Mouse (Mus musculus): ENCODE data around the gene Ch25h.

The Ch25h gene

GRCm38 (mm10) chr19:34474991-34475971 is at the start of gene Ch25h:
TSS of gene Ch25h (minus strand) at chr19:34475164.
- peak; percentile 32 for DNase-seq

- DNase-seq = no peak
Measured at GRCm38 (mm10) chr19:34524646-34525045, 49.7 kb upstream of the Ch25h start.

DNA sequence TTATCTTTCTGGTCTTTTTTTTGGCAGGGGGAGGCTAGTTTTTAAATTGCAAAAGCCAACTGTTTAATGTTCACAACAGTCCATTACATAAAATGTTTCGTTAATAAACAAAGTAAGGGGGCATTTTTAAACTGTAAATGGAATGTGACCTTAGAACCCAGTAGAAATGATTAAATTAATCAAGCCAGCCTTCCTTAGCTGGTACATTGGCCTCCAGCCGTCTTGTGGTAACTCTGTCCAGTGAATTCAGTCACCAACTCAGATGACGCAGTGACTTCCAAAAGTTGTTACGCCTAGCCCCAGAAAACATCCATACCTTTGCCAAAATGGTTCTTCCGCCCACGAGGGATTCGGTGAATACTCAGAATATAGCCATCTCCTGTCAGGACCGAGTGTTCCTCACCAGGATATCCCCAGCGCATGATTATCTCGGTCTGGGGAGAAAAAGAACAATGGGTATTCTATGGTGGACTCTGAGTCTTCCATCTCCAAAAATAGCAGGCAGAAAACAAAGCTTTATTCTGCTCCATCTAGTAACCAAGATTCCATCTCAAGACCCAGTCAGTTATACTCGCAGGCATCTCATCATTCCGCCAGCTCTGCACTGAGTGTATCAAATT is 48.3 kb upstream of the Ch25h start:
- no peak for DNase-seq

DNA sequence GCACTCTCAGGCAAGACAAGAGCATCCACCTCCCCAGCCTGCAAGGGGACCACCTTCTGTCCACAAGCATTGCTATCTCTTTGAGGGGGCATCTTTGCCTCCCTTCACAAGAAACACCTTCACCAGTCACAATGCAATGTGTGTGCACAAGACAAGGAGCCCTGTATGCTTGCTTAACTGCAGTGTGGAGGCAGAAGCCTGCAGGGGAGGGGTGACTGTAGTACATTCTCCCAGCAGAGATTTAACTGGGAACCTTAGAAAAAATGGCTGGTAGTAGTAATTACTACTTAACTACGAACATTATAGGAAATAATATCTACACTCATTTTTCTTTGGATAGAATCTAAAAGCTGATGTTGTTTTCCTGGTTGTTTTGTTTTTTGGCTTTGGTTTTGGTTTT is 47.0 kb upstream of the Ch25h start:
- no peak for DNase-seq

- DNase-seq = no peak
Measured at GRCm38 (mm10) chr19:34521361-34521760, 46.4 kb upstream of the Ch25h start.

GRCm38 (mm10) chr19:34520051-34520450 is 45.1 kb upstream of the Ch25h start:
- DNase-seq = no peak

DNA sequence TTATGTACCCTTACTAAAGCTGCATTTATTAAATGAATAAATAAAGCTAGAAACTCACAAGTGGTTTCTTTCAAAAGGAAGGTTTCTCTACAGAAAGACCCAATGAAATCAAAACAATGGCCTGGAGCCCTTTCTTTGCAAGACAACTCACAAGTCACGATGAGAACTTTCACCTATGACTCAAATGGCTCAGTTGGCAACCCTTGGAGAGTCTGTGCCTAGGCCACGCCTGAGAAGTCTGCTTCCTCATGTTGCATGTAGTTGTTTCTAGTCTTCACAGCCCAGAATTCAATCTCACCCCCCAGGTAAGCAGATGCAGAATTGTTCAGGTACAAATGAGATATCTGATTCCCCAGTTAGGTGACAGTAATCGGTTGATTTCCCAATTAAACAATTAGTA is 44.7 kb upstream of the Ch25h start:
- no peak for DNase-seq

DNA sequence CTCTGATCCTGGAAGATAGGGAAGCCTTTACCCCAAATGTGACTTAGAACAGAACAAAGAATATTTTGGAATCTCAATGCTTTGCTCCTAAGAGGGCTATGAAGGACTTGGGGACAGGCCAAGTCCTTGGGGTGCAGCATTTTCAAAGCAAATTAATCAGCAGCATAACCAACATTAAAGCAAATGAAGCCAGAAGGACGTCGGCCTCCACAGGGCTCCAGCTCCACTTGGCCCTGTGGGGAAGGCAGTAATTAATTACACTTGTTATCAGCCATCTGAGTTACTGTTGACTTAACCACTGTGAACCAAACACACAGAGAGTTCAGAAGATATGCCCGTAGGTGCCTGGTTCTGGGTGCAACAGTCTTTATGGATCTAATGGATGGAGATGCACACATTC is 43.8 kb upstream of the Ch25h start:
- DNase-seq = no peak

DNA sequence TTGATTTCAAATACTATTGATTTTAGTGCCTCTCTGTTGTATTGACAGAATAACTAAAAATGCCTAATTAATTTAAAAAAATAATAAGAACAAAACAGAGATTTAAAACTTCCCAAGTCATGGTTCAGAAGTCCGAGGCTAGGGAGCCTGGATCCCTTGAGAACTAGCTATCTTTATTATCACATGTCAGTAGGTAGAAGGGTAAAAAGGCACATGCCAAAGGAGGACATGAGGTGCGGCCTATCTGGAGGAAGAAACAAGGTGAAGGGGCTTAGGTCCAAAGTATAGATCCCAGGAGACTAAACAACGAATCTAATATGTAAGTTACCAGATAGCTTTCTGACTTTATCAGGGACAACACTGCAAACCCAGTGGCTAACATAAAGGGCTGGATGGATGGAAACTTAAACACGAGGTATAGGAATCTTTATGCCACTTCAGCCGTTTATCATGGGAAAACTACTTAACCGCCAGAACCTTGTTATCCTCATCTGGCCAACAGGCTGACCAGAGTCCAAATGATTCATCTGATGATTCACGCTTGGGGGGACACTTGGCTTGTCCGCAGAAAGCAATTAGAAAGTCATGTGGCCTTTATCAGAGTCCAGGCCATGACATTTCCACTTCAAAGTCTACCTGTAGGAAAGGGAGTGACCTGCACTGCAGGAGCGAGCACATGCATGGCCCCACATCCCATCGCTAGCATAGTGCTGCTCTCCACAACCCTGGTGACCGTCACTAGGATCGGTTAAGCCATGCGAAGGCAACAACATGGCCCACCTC is 43.0 kb upstream of the Ch25h start:
- no peak for DNase-seq

GRCm38 (mm10) chr19:34517197-34517596 is 42.2 kb upstream of the Ch25h start:
- no peak for DNase-seq

- DNase-seq = no peak
Measured at GRCm38 (mm10) chr19:34516346-34516745, 41.4 kb upstream of the Ch25h start.

- no peak for DNase-seq
Measured at GRCm38 (mm10) chr19:34515681-34516080, 40.7 kb upstream of the Ch25h start.

DNA sequence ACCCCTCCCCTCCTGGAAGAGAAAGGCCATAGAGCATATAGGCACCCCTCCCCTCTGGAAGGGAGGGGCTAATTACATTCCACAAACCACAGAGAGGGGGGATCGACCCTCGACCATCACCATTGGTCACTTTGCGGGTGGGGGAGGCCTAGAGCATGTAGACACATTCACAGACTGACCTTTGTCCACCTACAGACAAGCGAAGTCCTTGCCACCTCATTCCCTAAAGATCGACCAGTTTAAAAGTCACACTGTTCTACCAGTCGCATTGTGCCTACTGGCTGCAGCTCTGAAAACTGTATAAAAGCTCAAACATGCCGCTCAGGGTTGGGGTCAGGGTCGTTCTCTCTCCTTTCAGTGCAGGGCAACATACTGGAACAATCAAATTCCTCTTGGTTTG is 36.6 kb upstream of the Ch25h start:
- no peak for DNase-seq

DNA sequence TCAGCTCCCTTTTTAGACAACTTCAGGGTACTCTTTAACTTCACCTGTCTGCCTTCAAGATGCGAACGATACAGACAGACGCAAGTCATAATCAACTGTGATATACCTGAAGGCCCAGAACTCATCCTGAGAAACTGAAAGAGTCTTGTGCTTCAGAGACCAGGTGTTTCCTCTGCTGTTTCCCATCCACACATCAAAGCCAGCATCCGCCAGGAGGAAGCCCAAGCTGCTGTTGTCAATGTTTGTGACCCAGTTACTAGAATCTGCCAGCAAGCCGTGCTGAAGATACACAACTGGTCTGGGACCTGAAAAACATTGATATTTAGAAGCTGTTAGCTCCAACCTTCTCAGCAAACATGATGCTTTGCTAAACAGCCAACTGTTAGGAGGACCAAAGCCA is 35.8 kb upstream of the Ch25h start:
- DNase-seq = no peak

DNA sequence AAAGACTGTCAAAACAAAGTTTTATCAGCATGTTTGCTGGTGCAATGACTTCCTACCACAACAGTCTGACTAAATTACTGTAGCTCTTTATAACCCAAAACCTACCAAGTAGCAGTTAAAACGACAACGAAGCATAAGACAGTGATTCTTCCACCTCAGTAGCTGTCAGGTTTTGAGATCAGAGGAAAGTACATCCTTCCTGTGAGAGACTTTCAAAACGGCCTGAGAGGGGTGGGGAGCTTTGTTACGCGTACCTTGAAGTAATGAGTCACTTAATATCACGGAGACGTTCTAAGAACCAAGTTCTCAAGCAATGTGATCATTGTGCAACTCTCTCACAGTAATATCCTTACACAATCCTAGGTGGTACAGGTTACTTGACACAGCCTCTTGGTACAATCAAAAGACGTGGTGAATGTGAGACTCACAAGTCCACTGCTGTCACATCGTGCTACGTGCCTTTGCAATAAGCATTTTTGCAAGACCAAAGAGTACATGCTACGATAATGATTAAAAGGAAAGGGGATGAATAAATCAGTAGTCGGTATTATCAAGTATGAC is 30.3 kb upstream of the Ch25h start:
- DNase-seq = no peak

- DNase-seq = peak; percentile 29
Measured at GRCm38 (mm10) chr19:34500763-34501162, 25.8 kb upstream of the Ch25h start.

GRCm38 (mm10) chr19:34496353-34496752 is 21.4 kb upstream of the Ch25h start:
- no peak for DNase-seq

- no peak for DNase-seq
Measured at GRCm38 (mm10) chr19:34493859-34494258, 18.9 kb upstream of the Ch25h start.

DNA sequence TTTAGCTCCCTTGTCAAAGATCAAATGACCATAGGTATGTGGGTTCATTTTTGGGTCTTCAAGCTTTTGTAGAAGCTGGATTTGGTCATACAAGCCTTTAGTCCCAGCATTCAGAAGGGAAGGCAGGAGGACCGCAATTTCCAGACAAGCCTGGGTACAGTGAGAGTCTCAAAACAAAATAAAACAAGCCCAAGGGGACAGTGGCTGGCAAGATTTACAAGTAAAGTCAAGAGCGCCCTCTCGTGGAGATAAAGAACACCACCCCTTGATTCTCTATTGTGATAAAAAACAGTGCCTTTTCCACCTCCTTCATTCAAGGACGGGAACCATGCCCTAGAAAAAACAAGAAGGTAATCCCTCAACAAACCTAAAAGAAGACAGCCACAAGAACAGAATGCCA is 8.6 kb upstream of the Ch25h start:
- DNase-seq = no peak

- peak; percentile 37 for DNase-seq
Measured at GRCm38 (mm10) chr19:34474228-34474990, 555 bp downstream of the Ch25h start.

- no peak for DNase-seq
Measured at GRCm38 (mm10) chr19:34471703-34472102, 3.3 kb downstream of the Ch25h start.

- DNase-seq = no peak
Measured at GRCm38 (mm10) chr19:34468794-34469193, 6.2 kb downstream of the Ch25h start.

All from right cerebral cortex, postnatal 25 days (tissue).